Mouse (Mus musculus) liver, embryonic 15.5 days (tissue): ENCODE results near the gene Fam3b. TPM values are rescaled to one million over a fixed set of nuclear protein-coding genes. Genes with fewer than 3 reads are reported as not detected.

Experiments used
- ATAC-seq: fragments of 200-750 bp; cut with Nextera tagmentation; 2 replicates; pipeline ENCODE4 v1.8.0; 2017; ENCODE audit warnings: moderate number of reproducible peaks, mild to moderate bottlenecking, moderate library complexity; ENCODE audit not compliant: insufficient read depth
- H3K27ac ChIP-seq: fragments of 300-500 bp; sonication (generic); replicated peaks from 2 replicates; pipeline ENCODE4 v1.5.1; 2015; ENCODE audit warnings: mild to moderate bottlenecking, inconsistent platforms
- H3K27me3 ChIP-seq: fragments of 300-500 bp; sonication (generic); 2 replicates; pipeline ENCODE4 v1.6.1; 2015; ENCODE audit warnings: mild to moderate bottlenecking, inconsistent platforms
- H3K36me3 ChIP-seq: fragments of 300-500 bp; sonication (generic); replicated peaks from 2 replicates; pipeline ENCODE4 v1.6.1; 2015; ENCODE audit warnings: moderate library complexity, mild to moderate bottlenecking, inconsistent platforms
- H3K4me1 ChIP-seq: fragments of 300-500 bp; sonication (generic); replicated peaks from 2 replicates; pipeline ENCODE4 v1.6.1; 2015; ENCODE audit warnings: inconsistent platforms
- H3K4me2 ChIP-seq: fragments of 300-500 bp; sonication (generic); 2 replicates; pipeline ENCODE4 v1.6.1; 2015; ENCODE audit warnings: moderate library complexity, mild to moderate bottlenecking, inconsistent platforms
- H3K4me3 ChIP-seq: fragments of 300-500 bp; sonication (generic); replicated peaks from 2 replicates; pipeline ENCODE4 v1.5.1; 2015; ENCODE audit warnings: mild to moderate bottlenecking, inconsistent platforms
- H3K9ac ChIP-seq: fragments of 300-500 bp; sonication (generic); 2 replicates; pipeline ENCODE4 v1.6.1; 2015; ENCODE audit warnings: moderate library complexity, mild to moderate bottlenecking, inconsistent platforms
- H3K9me3 ChIP-seq: fragments of 300-500 bp; sonication (generic); replicated peaks from 2 replicates; pipeline ENCODE4 v1.6.1; 2016; ENCODE audit warnings: inconsistent platforms
- WGBS: fragments of 180-500 bp; shearing (Covaris S2); methylation state at CpG from one replicate; pipeline ENCODE4 v1.1.7; 2015; ENCODE audit warnings: mixed read lengths; ENCODE audit not compliant: insufficient replicate concordance; 5-methylcytosine and 5-hydroxymethylcytosine counted together
- polyA plus RNA-seq: library from polyadenylated mRNA; unstranded; fragments of >200 nt; fragmentation: Nextera tagmentation; extraction: Ambion mirVana; gene quantifications from 2 replicates; pipeline ENCODE4 v1.2.1, GENCODE M21; 2015

The Fam3b gene
- not detected in 2 replicates for polyA plus RNA-seq

DNA sequence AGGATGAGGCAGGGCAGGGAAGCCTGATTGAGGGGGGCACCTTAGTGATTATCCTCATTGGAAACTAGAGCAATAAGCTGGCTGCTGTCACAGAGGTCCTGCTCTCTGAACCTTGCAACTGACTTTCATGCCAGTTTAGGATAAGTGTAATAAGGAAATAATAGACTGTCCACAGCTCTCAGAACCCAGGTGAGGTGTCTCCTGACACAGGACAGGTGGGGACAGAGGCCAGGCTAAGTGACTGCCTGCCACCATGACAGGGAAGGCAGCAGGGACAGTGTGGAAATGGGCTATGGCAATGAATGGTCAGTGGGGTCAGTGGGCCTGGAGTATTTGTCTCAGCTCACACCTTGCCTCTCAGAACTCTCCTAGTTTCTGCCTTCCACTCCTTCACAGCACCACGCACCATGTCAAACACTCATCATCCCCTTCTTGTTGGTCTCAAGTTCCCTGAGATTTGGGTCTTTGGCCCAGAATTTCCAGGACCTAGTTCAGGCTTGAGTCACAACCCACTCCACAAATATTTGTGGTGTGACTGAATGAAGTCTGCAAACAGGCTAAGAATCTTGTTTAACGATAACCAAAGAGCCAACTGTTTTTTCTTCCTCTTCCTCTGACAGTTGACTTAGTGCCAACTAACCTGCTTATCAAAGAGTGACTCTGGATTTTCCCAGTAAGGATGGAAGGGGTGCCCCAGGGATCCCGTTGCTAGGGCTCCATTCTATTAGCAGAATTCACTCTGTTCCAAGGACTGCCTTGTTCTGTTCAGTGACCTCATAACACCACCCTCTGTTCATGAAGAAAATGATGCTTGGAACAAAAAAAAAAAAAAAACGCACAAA is at the start of gene Fam3b:
Gene Fam3b (minus strand): TSS at position 718 of the 842 bp plus-strand sequence.
- H3K4me1 ChIP-seq: no peaks in the 10 kb centered on the region
- WGBS: 48% methylated on average over 4 of the region's 4 CpGs
- ATAC-seq: no peak
- no peak within 1 kb of the TSS for H3K4me3 ChIP-seq
- H3K27me3 ChIP-seq: no peaks in the 10 kb centered on the region
- no peaks in the 10 kb centered on the region for H3K36me3 ChIP-seq
- H3K27ac ChIP-seq: no peak within 1 kb of the TSS
- H3K4me2 ChIP-seq: no peak within 1 kb of the TSS
- H3K9me3 ChIP-seq: no peaks in the 10 kb centered on the region
- no peak within 1 kb of the TSS for H3K9ac ChIP-seq

DNA sequence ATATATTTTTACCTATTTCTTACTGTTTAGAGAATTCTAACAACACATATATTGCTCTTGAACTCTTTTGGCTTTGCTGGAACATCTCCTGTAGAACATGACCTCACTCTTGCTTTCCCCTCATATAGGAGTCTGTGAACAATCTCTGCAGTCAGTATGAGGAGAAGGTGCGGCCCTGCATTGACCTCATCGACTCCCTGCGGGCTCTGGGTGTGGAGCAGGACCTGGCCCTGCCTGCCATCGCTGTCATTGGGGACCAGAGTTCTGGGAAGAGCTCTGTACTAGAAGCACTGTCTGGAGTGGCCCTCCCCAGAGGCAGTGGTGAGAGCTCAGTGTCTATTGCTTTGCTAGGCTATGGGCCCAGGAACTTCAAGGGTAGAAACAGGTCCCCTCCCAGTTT is 29.7 kb upstream of the Fam3b start:
- H3K36me3 ChIP-seq: no peaks in the 10 kb centered on the region
- H3K4me2 ChIP-seq: no peak overlapping the region
- no peaks in the 10 kb centered on the region for H3K27me3 ChIP-seq
- no peak for ATAC-seq
- H3K9ac ChIP-seq: no peak overlapping the region
- H3K4me3 ChIP-seq: no peak overlapping the region
- 57% methylated on average over 4 of the region's 4 CpGs for WGBS
- H3K27ac ChIP-seq: no peak overlapping the region
- no peaks in the 10 kb centered on the region for H3K4me1 ChIP-seq
- H3K9me3 ChIP-seq: no peaks in the 10 kb centered on the region

DNA sequence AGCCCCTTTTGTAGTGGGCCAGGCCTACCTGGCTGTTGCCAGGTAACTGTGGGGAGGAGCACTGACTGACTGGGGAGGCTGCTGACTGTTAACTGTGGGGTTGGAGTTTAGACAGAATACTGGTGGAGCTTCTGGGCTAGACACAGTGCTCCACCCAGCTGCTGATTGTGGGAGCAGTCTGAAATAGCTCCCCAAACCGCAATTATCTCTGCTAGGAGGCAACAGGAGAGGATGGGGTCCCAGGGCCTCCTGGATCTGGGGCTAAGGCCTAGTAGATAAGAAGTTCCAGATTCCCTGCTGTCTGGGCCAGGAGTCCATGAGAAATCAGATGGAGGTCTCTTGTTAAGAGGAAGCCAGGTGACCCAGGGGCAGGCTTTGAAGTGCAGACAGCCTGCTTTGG is 22.2 kb upstream of the Fam3b start:
- WGBS: 15% methylated on average over 1 of the region's 1 CpGs
- Histone ChIP-seq H3K27me3 (no peaks in the 10 kb centered on the region), H3K9me3 (no peaks in the 10 kb centered on the region), H3K4me2 (peak overlapping the region; percentile 53), H3K27ac (no peak overlapping the region), H3K36me3 (no peaks in the 10 kb centered on the region), H3K4me3 (no peak overlapping the region), H3K4me1 (peaks cover 23% of the 10 kb centered on the region), H3K9ac (no peak overlapping the region)
- ATAC-seq: no peak

DNA sequence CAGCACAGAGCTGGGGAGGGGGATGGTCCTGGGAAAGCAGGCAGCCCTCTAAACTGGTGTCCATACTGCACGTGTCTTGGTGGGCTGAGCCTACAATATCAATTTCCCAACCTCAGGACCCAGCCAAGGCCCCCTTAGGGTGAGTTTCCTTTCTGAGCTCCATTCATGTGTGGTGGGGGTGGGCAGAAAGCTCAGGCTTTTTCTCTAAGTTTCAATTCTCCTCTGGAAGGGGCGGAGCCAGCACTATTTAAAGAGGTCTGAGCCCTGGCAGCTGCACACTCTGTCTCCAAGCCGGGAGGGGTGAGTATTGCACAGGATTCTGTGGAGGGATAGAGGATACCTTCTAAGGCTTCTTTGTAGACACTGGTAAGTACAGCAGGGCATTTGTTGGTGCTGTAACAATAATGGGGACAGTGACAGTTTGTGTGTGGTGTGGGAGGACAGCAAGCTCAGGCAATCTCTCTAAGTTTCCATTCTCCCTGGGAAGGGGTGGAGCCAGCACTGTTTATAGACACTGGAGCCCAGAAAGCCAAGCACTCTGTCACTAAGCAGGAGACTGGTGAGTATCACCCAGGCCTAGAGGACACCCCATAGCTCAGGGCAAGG is 21.3 kb upstream of the Fam3b start:
- Histone ChIP-seq H3K27me3 (no peaks in the 10 kb centered on the region), H3K4me1 (peaks cover 23% of the 10 kb centered on the region), H3K9me3 (no peaks in the 10 kb centered on the region), H3K4me2 (peak overlapping the region; percentile 53), H3K27ac (peak overlapping the region; percentile 82), H3K9ac (no peak overlapping the region), H3K36me3 (no peaks in the 10 kb centered on the region), H3K4me3 (peak overlapping the region; percentile 25)
- peak; percentile 47 for ATAC-seq
- 13% methylated on average over 3 of the region's 3 CpGs for WGBS

- H3K9me3 ChIP-seq: no peaks in the 10 kb centered on the region
- 20% methylated on average over 5 of the region's 5 CpGs for WGBS
- H3K27ac ChIP-seq: peak overlapping the region; percentile 82
- peaks cover 23% of the 10 kb centered on the region for H3K4me1 ChIP-seq
- peak overlapping the region; percentile 53 for H3K4me2 ChIP-seq
- peak; percentile 66 for ATAC-seq
- H3K9ac ChIP-seq: no peak overlapping the region
- peak overlapping the region; percentile 21 for H3K4me3 ChIP-seq
- H3K36me3 ChIP-seq: no peaks in the 10 kb centered on the region
- no peaks in the 10 kb centered on the region for H3K27me3 ChIP-seq
These were observed 20.4 kb upstream of the Fam3b start for GRCm38 (mm10) chr16:97534876-97535461.

DNA sequence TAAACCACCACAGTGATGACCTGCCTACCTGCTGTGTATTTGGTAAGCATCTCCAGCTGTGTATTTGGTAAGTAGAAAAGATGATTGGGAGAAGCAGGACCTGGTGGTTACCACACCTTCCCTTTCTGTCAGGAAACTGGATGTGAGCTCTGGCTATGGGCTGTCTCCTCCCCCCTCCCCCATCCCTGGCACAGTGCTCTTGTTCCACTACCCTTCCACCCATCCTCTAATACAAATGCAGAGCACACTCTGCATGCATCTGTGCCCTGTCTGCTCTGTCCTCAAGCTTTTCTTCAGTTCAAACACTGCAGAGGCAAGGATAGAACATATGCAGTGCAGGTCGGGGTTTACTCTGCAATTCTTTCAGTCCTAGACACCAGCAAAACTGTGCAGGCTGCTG is 19.8 kb upstream of the Fam3b start:
- Histone ChIP-seq H3K9ac (no peak overlapping the region), H3K36me3 (no peaks in the 10 kb centered on the region), H3K9me3 (no peaks in the 10 kb centered on the region), H3K4me2 (peak overlapping the region; percentile 53), H3K4me1 (peaks cover 23% of the 10 kb centered on the region), H3K27me3 (no peaks in the 10 kb centered on the region), H3K4me3 (peak overlapping the region; percentile 21), H3K27ac (peak overlapping the region; percentile 82)
- ATAC-seq: no peak
- WGBS: 20% methylated on average over 1 of the region's 1 CpGs

GRCm38 (mm10) chr16:97533751-97534150 is 19.1 kb upstream of the Fam3b start:
- Histone ChIP-seq H3K27ac (no peak overlapping the region), H3K4me3 (no peak overlapping the region), H3K27me3 (no peaks in the 10 kb centered on the region), H3K36me3 (no peaks in the 10 kb centered on the region), H3K9me3 (no peaks in the 10 kb centered on the region), H3K9ac (no peak overlapping the region), H3K4me2 (no peak overlapping the region), H3K4me1 (peaks cover 23% of the 10 kb centered on the region)
- no peak for ATAC-seq
- 65% methylated on average over 5 of the region's 5 CpGs for WGBS

DNA sequence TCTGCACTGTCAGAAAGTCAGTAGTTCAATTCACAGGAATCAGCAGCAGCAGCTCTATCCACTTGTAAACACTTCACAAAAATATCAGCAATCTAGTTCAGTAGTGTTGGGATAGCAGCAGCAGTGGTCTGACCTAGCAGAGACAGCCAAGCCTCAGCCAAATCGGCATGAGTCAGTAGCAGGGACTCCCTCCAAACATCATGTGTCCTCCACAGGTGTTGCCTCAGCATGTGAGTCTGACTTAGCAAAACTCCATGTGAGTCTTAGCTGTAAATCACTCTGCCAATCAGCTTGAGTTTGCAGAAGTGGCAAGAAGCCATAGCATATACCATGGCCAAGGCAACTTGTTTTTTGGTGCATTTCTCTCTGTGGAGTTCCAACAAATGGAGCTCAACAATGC is 18.5 kb upstream of the Fam3b start:
- 72% methylated on average over 1 of the region's 1 CpGs for WGBS
- no peaks in the 10 kb centered on the region for H3K9me3 ChIP-seq
- ATAC-seq: no peak
- no peaks in the 10 kb centered on the region for H3K36me3 ChIP-seq
- no peak overlapping the region for H3K27ac ChIP-seq
- H3K4me1 ChIP-seq: peaks cover 23% of the 10 kb centered on the region
- no peaks in the 10 kb centered on the region for H3K27me3 ChIP-seq
- H3K4me2 ChIP-seq: no peak overlapping the region
- no peak overlapping the region for H3K9ac ChIP-seq
- H3K4me3 ChIP-seq: no peak overlapping the region

DNA sequence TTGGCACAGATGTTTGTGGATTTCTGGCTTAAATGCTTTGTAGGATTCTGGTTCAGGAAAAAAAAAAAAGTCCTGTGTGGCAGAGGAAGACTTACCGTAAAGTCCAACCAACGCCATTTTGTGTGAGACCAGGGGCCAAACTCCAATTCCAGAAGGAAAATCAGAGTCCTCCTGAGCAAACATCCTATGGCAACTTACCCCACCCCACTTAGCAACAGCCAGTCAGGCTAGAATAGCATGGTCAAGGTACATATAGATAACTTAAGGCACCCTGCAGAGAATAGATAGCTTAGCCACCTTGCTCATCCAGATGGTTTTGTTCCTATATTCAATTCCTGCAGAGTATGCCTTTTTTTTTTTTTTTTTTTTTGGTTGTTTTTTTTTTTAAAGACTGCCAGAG is 14.6 kb upstream of the Fam3b start:
- Histone ChIP-seq H3K27me3 (no peaks in the 10 kb centered on the region), H3K4me3 (no peak overlapping the region), H3K9ac (no peak overlapping the region), H3K4me1 (peaks cover under 1% of the 10 kb centered on the region; the same call in 1 of the 2 replicates), H3K9me3 (no peaks in the 10 kb centered on the region), H3K27ac (no peak overlapping the region), H3K36me3 (no peaks in the 10 kb centered on the region), H3K4me2 (no peak overlapping the region)
- 74% methylated on average over 2 of the region's 2 CpGs for WGBS
- no peak for ATAC-seq

DNA sequence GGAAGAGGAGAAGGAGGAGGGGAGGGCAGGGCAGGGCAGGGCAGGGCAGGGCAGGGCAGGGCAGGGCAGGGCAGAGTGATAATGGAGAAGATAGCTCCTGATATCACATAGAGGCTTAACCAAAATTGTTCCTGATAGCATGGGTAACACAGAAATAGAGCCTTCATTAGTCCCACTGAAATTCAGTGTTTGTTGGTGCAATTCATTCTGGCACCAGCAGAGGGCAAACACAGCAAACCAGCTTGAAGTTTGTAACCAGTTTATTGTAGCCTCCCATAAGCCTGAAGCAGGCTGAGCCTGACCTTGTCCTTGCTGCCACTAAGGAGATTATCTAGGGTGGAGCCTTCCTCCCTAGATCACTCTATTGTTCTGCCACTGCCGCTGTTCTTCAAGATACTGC is 8.4 kb upstream of the Fam3b start:
- no peak overlapping the region for H3K4me2 ChIP-seq
- no peaks in the 10 kb centered on the region for H3K27me3 ChIP-seq
- no peaks in the 10 kb centered on the region for H3K36me3 ChIP-seq
- H3K4me1 ChIP-seq: no peaks in the 10 kb centered on the region
- no peaks in the 10 kb centered on the region for H3K9me3 ChIP-seq
- ATAC-seq: peak; percentile 28; the same call in 1 of the 2 replicates
- no peak overlapping the region for H3K4me3 ChIP-seq
- H3K9ac ChIP-seq: no peak overlapping the region
- no peak overlapping the region for H3K27ac ChIP-seq
- 0% methylated on average over 1 of the region's 1 CpGs for WGBS

DNA sequence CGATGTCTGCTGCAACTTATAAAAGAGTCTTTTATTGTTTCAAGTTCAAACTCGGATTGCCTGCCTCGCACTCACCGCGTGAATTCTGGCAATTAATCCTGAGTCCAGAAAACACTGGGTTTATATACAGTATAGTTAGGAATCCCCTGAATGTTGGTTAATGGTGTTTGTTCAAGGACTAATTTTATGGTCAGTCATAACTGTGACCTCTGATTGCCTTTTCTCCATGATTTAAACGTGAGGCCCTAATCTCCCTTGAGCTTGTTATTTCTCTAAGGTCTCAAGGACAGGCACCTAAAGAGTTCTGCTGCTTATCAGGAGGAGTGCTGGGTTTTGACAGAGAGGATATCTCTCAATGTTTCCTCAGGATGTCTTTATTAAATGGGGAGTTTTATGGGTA is 7.4 kb upstream of the Fam3b start:
- Histone ChIP-seq H3K9ac (no peak overlapping the region), H3K27me3 (no peaks in the 10 kb centered on the region), H3K36me3 (no peaks in the 10 kb centered on the region), H3K4me1 (no peaks in the 10 kb centered on the region), H3K4me3 (no peak overlapping the region), H3K4me2 (no peak overlapping the region), H3K9me3 (no peaks in the 10 kb centered on the region), H3K27ac (no peak overlapping the region)
- no peak for ATAC-seq
- WGBS: 62% methylated on average over 6 of the region's 6 CpGs
